Mouse (Mus musculus): ENCODE results near the gene Rtn1. TPM values are rescaled to one million over a fixed set of nuclear protein-coding genes. Genes with fewer than 3 reads are reported as not detected.

The Rtn1 gene
- polyA plus RNA-seq, 1 experiment: 1,649 TPM

- DNase-seq (ENCODE audit: low read depth): peak; percentile 86
- no peak for TF ChIP-seq CTCF (IDR thresholded peaks at IDR 0.05; ENCODE audit: borderline replicate concordance, extremely low read depth, insufficient read depth, insufficient read length)
- TF ChIP-seq POLR2A (IDR thresholded peaks at IDR 0.05; ENCODE audit: borderline replicate concordance, extremely low read depth, insufficient read depth, insufficient read length, poor library complexity, severe bottlenecking): no peak
Measured at GRCm38 (mm10) chr12:72408111-72408891, 553 bp downstream of the Rtn1 start.

GRCm38 (mm10) chr12:72407721-72408110 lies 1.1 kb downstream of the Rtn1 start:
- no peak for TF ChIP-seq CTCF (IDR thresholded peaks at IDR 0.05; ENCODE audit: borderline replicate concordance, extremely low read depth, insufficient read depth, insufficient read length)
- no peak for TF ChIP-seq POLR2A (IDR thresholded peaks at IDR 0.05; ENCODE audit: borderline replicate concordance, extremely low read depth, insufficient read depth, insufficient read length, poor library complexity, severe bottlenecking)
- DNase-seq (ENCODE audit: low read depth): peak; percentile 64

GRCm38 (mm10) chr12:72407146-72407545 lies 1.7 kb downstream of the Rtn1 start:
- DNase-seq (ENCODE audit: low read depth): peak; percentile 46
- no peak for TF ChIP-seq POLR2A (IDR thresholded peaks at IDR 0.05; ENCODE audit: borderline replicate concordance, extremely low read depth, insufficient read depth, insufficient read length, poor library complexity, severe bottlenecking)
- TF ChIP-seq CTCF (IDR thresholded peaks at IDR 0.05; ENCODE audit: borderline replicate concordance, extremely low read depth, insufficient read depth, insufficient read length): no peak

- TF ChIP-seq POLR2A (IDR thresholded peaks at IDR 0.05; ENCODE audit: borderline replicate concordance, extremely low read depth, insufficient read depth, insufficient read length, poor library complexity, severe bottlenecking): no peak
- no peak for TF ChIP-seq CTCF (IDR thresholded peaks at IDR 0.05; ENCODE audit: borderline replicate concordance, extremely low read depth, insufficient read depth, insufficient read length)
- no peak for DNase-seq (ENCODE audit: low read depth)
Measured at GRCm38 (mm10) chr12:72405031-72405430, 3.8 kb downstream of the Rtn1 start.

- no peak for TF ChIP-seq CTCF (IDR thresholded peaks at IDR 0.05; ENCODE audit: borderline replicate concordance, extremely low read depth, insufficient read depth, insufficient read length)
- no peak for TF ChIP-seq POLR2A (IDR thresholded peaks at IDR 0.05; ENCODE audit: borderline replicate concordance, extremely low read depth, insufficient read depth, insufficient read length, poor library complexity, severe bottlenecking)
- DNase-seq (ENCODE audit: low read depth): no peak
Measured at GRCm38 (mm10) chr12:72393046-72393805, 15.6 kb downstream of the Rtn1 start.

GRCm38 (mm10) chr12:72390346-72390745 lies 18.5 kb downstream of the Rtn1 start:
- TF ChIP-seq POLR2A (IDR thresholded peaks at IDR 0.05; ENCODE audit: borderline replicate concordance, extremely low read depth, insufficient read depth, insufficient read length, poor library complexity, severe bottlenecking): no peak
- no peak for DNase-seq (ENCODE audit: low read depth)

GRCm38 (mm10) chr12:72389377-72390103 lies 19.3 kb downstream of the Rtn1 start:
- peak; percentile 53 for DNase-seq (ENCODE audit: low read depth)

GRCm38 (mm10) chr12:72388835-72389234 lies 20.0 kb downstream of the Rtn1 start:
- DNase-seq (ENCODE audit: low read depth): no peak
- TF ChIP-seq POLR2A (IDR thresholded peaks at IDR 0.05; ENCODE audit: borderline replicate concordance, extremely low read depth, insufficient read depth, insufficient read length, poor library complexity, severe bottlenecking) (no peak), CTCF (IDR thresholded peaks at IDR 0.05; ENCODE audit: borderline replicate concordance, extremely low read depth, insufficient read depth, insufficient read length) (no peak)

More at GRCm38 (mm10) chr12:72389377-72390103, 19.3 kb downstream of the Rtn1 start:
- TF ChIP-seq POLR2A (IDR thresholded peaks at IDR 0.05; ENCODE audit: borderline replicate concordance, extremely low read depth, insufficient read depth, insufficient read length, poor library complexity, severe bottlenecking) (no peak), CTCF (IDR thresholded peaks at IDR 0.05; ENCODE audit: borderline replicate concordance, extremely low read depth, insufficient read depth, insufficient read length) (no peak)

GRCm38 (mm10) chr12:72388135-72388534 lies 20.7 kb downstream of the Rtn1 start:
- DNase-seq (ENCODE audit: low read depth): no peak
- no peak for TF ChIP-seq POLR2A (IDR thresholded peaks at IDR 0.05; ENCODE audit: borderline replicate concordance, extremely low read depth, insufficient read depth, insufficient read length, poor library complexity, severe bottlenecking)
- no peak for TF ChIP-seq CTCF (IDR thresholded peaks at IDR 0.05; ENCODE audit: borderline replicate concordance, extremely low read depth, insufficient read depth, insufficient read length)

- no peak for DNase-seq (ENCODE audit: low read depth)
- TF ChIP-seq POLR2A (IDR thresholded peaks at IDR 0.05; ENCODE audit: borderline replicate concordance, extremely low read depth, insufficient read depth, insufficient read length, poor library complexity, severe bottlenecking) (no peak), CTCF (IDR thresholded peaks at IDR 0.05; ENCODE audit: borderline replicate concordance, extremely low read depth, insufficient read depth, insufficient read length) (no peak)
Measured at GRCm38 (mm10) chr12:72376309-72376708, 32.5 kb downstream of the Rtn1 start.

- TF ChIP-seq CTCF (IDR thresholded peaks at IDR 0.05; ENCODE audit: borderline replicate concordance, extremely low read depth, insufficient read depth, insufficient read length): no peak
- no peak for TF ChIP-seq POLR2A (IDR thresholded peaks at IDR 0.05; ENCODE audit: borderline replicate concordance, extremely low read depth, insufficient read depth, insufficient read length, poor library complexity, severe bottlenecking)
- peak; percentile 90 for DNase-seq (ENCODE audit: low read depth)
Measured at GRCm38 (mm10) chr12:72374823-72375225, 34.0 kb downstream of the Rtn1 start.
